Mouse (Mus musculus) MEL (cell line): Measurements from ENCODE around the gene Aldh16a1. TPM values are rescaled to one million over a fixed set of nuclear protein-coding genes. Genes with fewer than 3 reads are reported as not detected.

Experiments used
- DNase-seq: peaks from one replicate; pipeline ENCODE4 v3.0.0; 2011; ENCODE audit warnings: low read depth, low spot score
- H3K27ac ChIP-seq: 2 replicates; pipeline ENCODE4 v1.5.1; 2012; ENCODE audit warnings: low read depth, mild to moderate bottlenecking, control low read depth, low read length, moderate library complexity; ENCODE audit not compliant: control insufficient read depth
- H3K27me3 ChIP-seq, 2 experiments: fragments of 150-350 bp in 1 of 2; sonication (generic) in 1 of 2; 2 replicates each; pipeline ENCODE4 v1.6.1; 2012; ENCODE audit warnings: low read length in 2 of 2, mild to moderate bottlenecking in 2 of 2, improper control_type of control experiment in 1 of 2, moderate library complexity in 1 of 2; ENCODE audit not compliant: insufficient read depth in 2 of 2, control insufficient read depth in 1 of 2
- H3K36me3 ChIP-seq, 2 experiments: 2 replicates each; pipeline ENCODE4 v1.6.1; 2012 to 2014; ENCODE audit warnings: low read length in 2 of 2, improper control_type of control experiment in 1 of 2, inconsistent platforms in 1 of 2, mild to moderate bottlenecking in 1 of 2; ENCODE audit not compliant: insufficient read depth in 2 of 2, control insufficient read depth in 1 of 2
- H3K4me1 ChIP-seq, 2 experiments: fragments of 150-350 bp in 1 of 2; sonication (generic) in 1 of 2; 2 replicates each; pipeline ENCODE4 v1.6.1; 2012; ENCODE audit warnings: low read length in 2 of 2, improper control_type of control experiment in 1 of 2, mild to moderate bottlenecking in 1 of 2; ENCODE audit not compliant: insufficient read depth in 2 of 2, control insufficient read depth in 1 of 2
- H3K4me3 ChIP-seq, 2 experiments: fragments of 150-350 bp in 1 of 2; sonication (generic) in 1 of 2; 2 replicates each; pipeline ENCODE4 v1.5.1; 2012; ENCODE audit warnings: low read depth in 2 of 2, low read length in 2 of 2, mild to moderate bottlenecking in 2 of 2, moderate library complexity in 2 of 2, control low read depth in 1 of 2, improper control_type of control experiment in 1 of 2; ENCODE audit not compliant: control insufficient read depth in 1 of 2, insufficient read depth in 1 of 2
- H3K79me2 ChIP-seq: 2 replicates; pipeline ENCODE4 v1.6.1; 2012; ENCODE audit warnings: mild to moderate bottlenecking, low read length, moderate library complexity; ENCODE audit not compliant: control insufficient read depth, poor library complexity, insufficient read depth
- H3K9ac ChIP-seq: 2 replicates; pipeline ENCODE4 v1.6.1; 2012; ENCODE audit warnings: low read depth, mild to moderate bottlenecking, control low read depth, low read length, moderate library complexity; ENCODE audit not compliant: control insufficient read depth, poor library complexity, severe bottlenecking
- H3K9me3 ChIP-seq: fragments of 150-350 bp; sonication (generic); replicated peaks from 2 replicates; pipeline ENCODE4 v1.6.1; 2012; ENCODE audit warnings: mild to moderate bottlenecking, low read length, improper control_type of control experiment, moderate library complexity; ENCODE audit not compliant: insufficient read depth
- CHD1 ChIP-seq: IDR thresholded peaks from 2 replicates; pipeline ENCODE4 v1.6.1; 2012; ENCODE audit warnings: low read depth, mild to moderate bottlenecking, inconsistent platforms, low read length, improper control_type of control experiment
- CTCF ChIP-seq, 3 experiments: IDR thresholded peaks in 2 of 3; conservative IDR thresholded peaks in 1 of 3; 2 replicates each; pipeline ENCODE4 v1.5.1; 2011 to 2012; ENCODE audit warnings: low read length in 3 of 3, low read depth in 2 of 3, mild to moderate bottlenecking in 2 of 3, improper control_type of control experiment in 1 of 3, inconsistent platforms in 1 of 3, mixed read lengths in 1 of 3, moderate library complexity in 1 of 3; ENCODE audit not compliant: control insufficient read depth in 1 of 3, insufficient read depth in 1 of 3, poor library complexity in 1 of 3, severe bottlenecking in 1 of 3
- E2F4 ChIP-seq: IDR thresholded peaks from 2 replicates; pipeline ENCODE4 v1.6.1; 2011; ENCODE audit warnings: low read depth, low read length, improper control_type of control experiment, borderline replicate concordance
- JUND ChIP-seq: IDR thresholded peaks from 2 replicates; pipeline ENCODE4 v1.6.1; 2011; ENCODE audit warnings: low read depth, mild to moderate bottlenecking, improper control_type of control experiment, low read length
- MEF2A ChIP-seq: IDR thresholded peaks from 2 replicates; pipeline ENCODE4 v1.6.1; 2014; ENCODE audit warnings: low read depth, mild to moderate bottlenecking, inconsistent platforms, low read length, improper control_type of control experiment; ENCODE audit not compliant: poor library complexity, insufficient replicate concordance, severe bottlenecking; ENCODE audit errors: extremely low read depth
- POLR2A ChIP-seq, 2 experiments: IDR thresholded peaks; 2 replicates each; pipeline ENCODE4 v1.6.1; 2011 to 2012; ENCODE audit warnings: low read length in 2 of 2, mild to moderate bottlenecking in 2 of 2, control low read depth in 1 of 2, improper control_type of control experiment in 1 of 2, low read depth in 1 of 2, moderate library complexity in 1 of 2; ENCODE audit not compliant: control insufficient read depth in 1 of 2, insufficient read depth in 1 of 2, poor library complexity in 1 of 2
- POLR2AphosphoS5 ChIP-seq: IDR thresholded peaks from 2 replicates; pipeline ENCODE4 v1.6.1; 2012; ENCODE audit warnings: low read depth, borderline replicate concordance, mild to moderate bottlenecking, inconsistent platforms, low read length, moderate library complexity, mixed read lengths
- TBP ChIP-seq: IDR thresholded peaks from 2 replicates; pipeline ENCODE4 v1.8.0; 2011; ENCODE audit warnings: low read depth, low read length, improper control_type of control experiment
- UBTF ChIP-seq: IDR thresholded peaks from 2 replicates; pipeline ENCODE4 v1.6.1; 2012; ENCODE audit warnings: low read depth, mild to moderate bottlenecking, inconsistent platforms, low read length, improper control_type of control experiment, moderate library complexity, borderline replicate concordance; ENCODE audit not compliant: insufficient read depth
- USF2 ChIP-seq, 2 experiments: IDR thresholded peaks; 2 replicates each; pipeline ENCODE4 v1.6.1; 2011 to 2012; ENCODE audit warnings: improper control_type of control experiment in 2 of 2, low read length in 2 of 2, borderline replicate concordance in 1 of 2, inconsistent platforms in 1 of 2, low read depth in 1 of 2, mild to moderate bottlenecking in 1 of 2; ENCODE audit not compliant: insufficient read depth in 1 of 2
- polyA plus RNA-seq, 2 experiments: library from polyadenylated mRNA; stranded (reverse) in 1 of 2; unstranded in 1 of 2; fragments of >175 nt in 1 of 2; fragments of >200 nt in 1 of 2; gene quantifications; 2 replicates each; pipeline versions ENCODE4 v1.2.1 to v1.2.4; 2012; ENCODE audit warnings: low replicate concordance in 2 of 2, low read depth in 1 of 2; ENCODE audit not compliant: insufficient read length in 2 of 2, insufficient read depth in 1 of 2, missing spikeins in 1 of 2
- total RNA-seq: library from RNA; depleted of rRNA; stranded (reverse); fragments of 300-350 nt; gene quantifications from 2 replicates; pipeline ENCODE4 v1.2.3, GENCODE M21; 2012

The Aldh16a1 gene
- total and polyA plus RNA-seq, 3 experiments: 33.9 to 61.6 TPM; not detected in 1

GRCm38 (mm10) chr7:45129318-45129717 lies 25.1 kb downstream of the Aldh16a1 start:
- Histone ChIP-seq H3K79me2 (peaks cover 45% of the 10 kb centered on the region), H3K9me3 (no peaks in the 10 kb centered on the region), H3K4me1 (peaks cover 0 to 6% of the 10 kb centered on the region in 2 experiments; a peak in 2 of 4 replicates), H3K9ac (peak overlapping the region; percentile 77), H3K27me3 (no peaks in the 10 kb centered on the region), H3K27ac (peak overlapping the region; percentile 95), H3K36me3 (peaks cover 11 to 12% of the 10 kb centered on the region in 2 experiments), H3K4me3 (peak overlapping the region; percentile 66 to 84)
- peak; percentile 86 for DNase-seq
- no peak for TF ChIP-seq MEF2A
- TF ChIP-seq POLR2A (IDR thresholded peaks at IDR 0.05; ENCODE audit: control insufficient read depth in 1 of 2, insufficient read depth in 1 of 2, low read depth in 1 of 2, low read length in 2 of 2, poor library complexity in 1 of 2): peak; percentile 55 to 70
- peak; percentile 80 for TF ChIP-seq TBP

- TF ChIP-seq JUND (no peak), POLR2A (IDR thresholded peaks at IDR 0.05; ENCODE audit: control insufficient read depth in 1 of 2, insufficient read depth in 1 of 2, low read depth in 1 of 2, low read length in 2 of 2, poor library complexity in 1 of 2) (peak; percentile 82 to 91; a peak in 3 of 4 replicates), USF2 (IDR thresholded peaks at IDR 0.05; ENCODE audit: borderline replicate concordance in 1 of 2, insufficient read depth in 1 of 2, low read depth in 1 of 2, low read length in 2 of 2) (peak in 1 of 2 experiments; percentile 33; a peak in 1 of 4 replicates), POLR2AphosphoS5 (peak; percentile 20), CTCF (IDR thresholded peaks at IDR 0.05 in 2 of 3, conservative IDR thresholded peaks at IDR 0.05 in 1 of 3; ENCODE audit: control insufficient read depth in 1 of 3, insufficient read depth in 1 of 3, low read depth in 2 of 3, low read length in 3 of 3, poor library complexity in 1 of 3, severe bottlenecking in 1 of 3) (peak in 2 of 3 experiments; percentile 43 to 49; a peak in 3 of 6 replicates), TBP (peak; percentile 96), UBTF (peak; percentile 50; the same call in 1 of the 2 replicates), CHD1 (no peak)
- Histone ChIP-seq H3K4me3 (peak within 1 kb of the TSS; percentile 87 to 91), H3K4me1 (peaks cover 0 to 6% of the 10 kb centered on the region in 2 experiments; a peak in 2 of 4 replicates), H3K27me3 (no peaks in the 10 kb centered on the region), H3K27ac (peak within 1 kb of the TSS; percentile 95), H3K36me3 (peaks cover 11 to 12% of the 10 kb centered on the region in 2 experiments), H3K9me3 (no peaks in the 10 kb centered on the region), H3K9ac (peak within 1 kb of the TSS; percentile 97), H3K79me2 (peaks cover 48% of the 10 kb centered on the region)
- DNase-seq: peak; percentile 99
Observed at GRCm38 (mm10) chr7:45128624-45129246, 25.6 kb downstream of the Aldh16a1 start, which contains the start of gene Rpl13a. TSS of gene Rpl13a (minus strand) at chr7:45128761.

- peak; percentile 51 for DNase-seq
- peak overlapping the region; percentile 93 for H3K27ac ChIP-seq
- no peak for TF ChIP-seq E2F4
- peak; percentile 2 to 15; a peak in 1 of 4 replicates for TF ChIP-seq POLR2A (IDR thresholded peaks at IDR 0.05; ENCODE audit: control insufficient read depth in 1 of 2, insufficient read depth in 1 of 2, low read depth in 1 of 2, low read length in 2 of 2, poor library complexity in 1 of 2)
- peak overlapping the region; percentile 87 to 91 for H3K4me3 ChIP-seq
- no peaks in the 10 kb centered on the region for H3K9me3 ChIP-seq
- peaks cover 0 to 9% of the 10 kb centered on the region in 2 experiments; a peak in 2 of 4 replicates for H3K4me1 ChIP-seq
- H3K27me3 ChIP-seq: no peaks in the 10 kb centered on the region
- peaks cover 12% of the 10 kb centered on the region in 2 experiments for H3K36me3 ChIP-seq
- peaks cover 58% of the 10 kb centered on the region for H3K79me2 ChIP-seq
- peak overlapping the region; percentile 97 for H3K9ac ChIP-seq
Observed at GRCm38 (mm10) chr7:45127700-45128224, 26.6 kb downstream of the Aldh16a1 start.
